Mouse (Mus musculus): ENCODE results near the gene Gm6358.
"Not testable (repeated sequence)": the region's sequence is repeated elsewhere in the genome, so short reads cannot be mapped to it uniquely, and the experiment has no call there.

Gm6358 gene

GRCm38 (mm10) chr16:89140551-89140950 lies at the start of gene Gm6358:
Gene Gm6358, plus strand, starts transcription at chr16:89140851.
- in situ Hi-C loops (cut with MboI, MseI) = no loop called here

DNA sequence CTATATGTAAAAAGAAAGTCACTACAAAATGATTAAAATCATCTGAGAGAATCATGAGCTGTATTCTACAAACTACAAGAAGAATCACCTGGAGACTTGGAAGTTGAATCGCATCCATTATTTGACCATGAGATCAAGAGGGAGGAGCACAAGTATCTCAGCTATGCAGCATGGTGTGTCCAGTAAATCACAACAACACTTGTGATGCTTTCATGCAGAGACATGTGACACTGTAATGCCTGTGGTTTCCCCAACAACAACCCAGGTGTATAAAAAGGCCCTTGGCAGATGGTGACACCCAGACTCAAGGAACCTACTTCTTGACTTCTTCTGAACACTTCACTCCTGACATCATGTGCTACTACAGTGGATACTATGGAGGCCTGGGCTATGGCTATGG lies 10.1 kb downstream of the Gm6358 start, which contains the start of gene Gm10061:
TSS of gene Gm10061 (plus strand) at position 301 of the 400 bp plus-strand sequence.
- in situ Hi-C loops (cut with MboI, MseI) = no loop called here

DNA sequence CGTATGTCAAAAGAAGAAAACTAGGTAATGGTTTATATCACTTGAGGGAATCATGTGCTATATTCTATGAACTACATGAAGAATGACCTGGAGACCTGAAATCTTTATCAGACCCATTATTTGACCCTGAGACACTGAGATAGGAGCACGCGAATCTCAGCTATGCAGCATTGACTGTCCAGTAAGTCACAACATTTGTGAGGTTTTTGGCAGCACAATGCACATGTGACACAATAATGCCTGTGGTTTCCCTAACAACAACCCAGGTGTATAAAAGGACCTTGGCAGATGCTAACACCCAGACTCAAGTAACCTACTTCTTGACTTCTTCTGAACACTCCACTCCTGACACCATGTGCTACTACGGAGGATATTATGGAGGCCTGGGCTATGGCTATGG lies 17.0 kb downstream of the Gm6358 start, which contains the start of gene Gm9789:
TSS of gene Gm9789 (plus strand) at position 301 of the 400 bp plus-strand sequence.
- in situ Hi-C loops (cut with MboI, MseI) = no loop called here

DNA sequence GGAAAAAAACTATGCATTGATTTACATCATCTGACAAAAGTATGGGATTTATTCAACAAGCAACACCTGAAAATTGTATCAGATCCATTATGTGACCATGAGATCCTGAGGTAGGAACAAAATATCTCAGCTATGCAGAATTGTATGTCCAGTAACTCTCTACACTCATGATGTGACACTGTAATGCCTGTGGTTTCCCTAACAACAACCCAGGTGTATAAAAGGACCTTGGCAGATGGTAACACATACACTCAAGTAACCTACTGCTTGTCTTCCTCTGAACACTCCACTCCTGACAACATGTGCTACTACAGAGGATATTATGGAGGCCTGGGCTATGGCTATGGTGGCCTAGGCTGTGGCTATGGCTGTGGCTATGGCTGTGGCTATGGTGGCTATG lies 28.5 kb downstream of the Gm6358 start, which contains the start of gene Gm7735:
TSS of gene Gm7735 (plus strand) at position 301 of the 400 bp plus-strand sequence.
- in situ Hi-C loops (cut with MboI, MseI) = not testable (repeated sequence)

DNA sequence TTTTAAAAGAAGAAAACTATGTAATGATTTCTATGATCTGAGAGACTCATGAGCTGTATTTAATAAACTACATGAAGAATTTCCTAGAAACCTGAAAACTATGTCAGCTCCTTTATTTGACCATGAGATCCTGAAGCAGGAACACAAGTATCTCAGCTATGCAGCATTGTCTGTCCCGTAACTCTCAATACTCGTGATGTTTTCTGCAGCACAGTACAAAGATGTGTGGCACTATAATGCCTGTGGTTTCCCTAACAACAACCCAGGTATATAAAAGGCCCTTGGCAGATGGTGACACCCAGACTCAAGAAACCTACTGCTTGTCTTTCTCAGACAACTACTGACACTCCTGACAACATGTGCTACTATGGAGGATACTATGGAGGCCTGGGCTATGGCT lies 33.8 kb downstream of the Gm6358 start, which contains the start of gene 1110057P08Rik:
TSS of gene 1110057P08Rik (plus strand) at position 301 of the 400 bp plus-strand sequence.
- in situ Hi-C loops (cut with MboI, MseI) = no loop called here

- in situ Hi-C loops (cut with MboI, MseI) = no loop called here
Observed at GRCm38 (mm10) chr16:89188621-89189020, 48.0 kb downstream of the Gm6358 start.

All from T-helper 2 cell (primary cell).